Mouse (Mus musculus) MEL (cell line): ENCODE measurements around the gene Rprd2.
A peak's percentile ranks its signal among the peaks of the same experiment; 100 is the strongest.

Experiments
- CTCF ChIP-seq, 3 experiments: IDR thresholded peaks in 2 of 3; conservative IDR thresholded peaks in 1 of 3; 2 replicates each; pipeline ENCODE4 v1.5.1; 2011 to 2012; ENCODE audit warnings: low read length in 3 of 3, low read depth in 2 of 3, mild to moderate bottlenecking in 2 of 3, improper control_type of control experiment in 1 of 3, inconsistent platforms in 1 of 3, mixed read lengths in 1 of 3, moderate library complexity in 1 of 3; ENCODE audit not compliant: control insufficient read depth in 1 of 3, insufficient read depth in 1 of 3, poor library complexity in 1 of 3, severe bottlenecking in 1 of 3
- KAT2A ChIP-seq: conservative IDR thresholded peaks from 2 replicates; pipeline ENCODE4 v1.6.1; 2012; ENCODE audit warnings: low read depth, low read length, improper control_type of control experiment, inconsistent platforms
- MEF2A ChIP-seq: IDR thresholded peaks from 2 replicates; pipeline ENCODE4 v1.6.1; 2014; ENCODE audit warnings: low read depth, mild to moderate bottlenecking, inconsistent platforms, low read length, improper control_type of control experiment; ENCODE audit not compliant: poor library complexity, insufficient replicate concordance, severe bottlenecking; ENCODE audit errors: extremely low read depth
- MYB ChIP-seq: IDR thresholded peaks from 2 replicates; pipeline ENCODE4 v1.6.1; 2011; ENCODE audit warnings: mild to moderate bottlenecking, low read depth, low read length, improper control_type of control experiment
- POLR2AphosphoS2 ChIP-seq: IDR thresholded peaks from 2 replicates; pipeline ENCODE4 v1.6.1; 2011; ENCODE audit warnings: low read length, improper control_type of control experiment
- TBP ChIP-seq: IDR thresholded peaks from 2 replicates; pipeline ENCODE4 v1.8.0; 2011; ENCODE audit warnings: low read depth, low read length, improper control_type of control experiment
- USF2 ChIP-seq, 2 experiments: IDR thresholded peaks; 2 replicates each; pipeline ENCODE4 v1.6.1; 2011 to 2012; ENCODE audit warnings: improper control_type of control experiment in 2 of 2, low read length in 2 of 2, borderline replicate concordance in 1 of 2, inconsistent platforms in 1 of 2, low read depth in 1 of 2, mild to moderate bottlenecking in 1 of 2; ENCODE audit not compliant: insufficient read depth in 1 of 2

- TF ChIP-seq MYB = no peak
- TF ChIP-seq CTCF (IDR thresholded peaks at IDR 0.05 in 2 of 3, conservative IDR thresholded peaks at IDR 0.05 in 1 of 3; ENCODE audit: control insufficient read depth in 1 of 3, insufficient read depth in 1 of 3, low read depth in 2 of 3, low read length in 3 of 3, poor library complexity in 1 of 3, severe bottlenecking in 1 of 3) = peak; percentile 29 to 48 (median 40)
- TF ChIP-seq USF2 (IDR thresholded peaks at IDR 0.05; ENCODE audit: borderline replicate concordance in 1 of 2, insufficient read depth in 1 of 2, low read depth in 1 of 2, low read length in 2 of 2) = no peak
- TF ChIP-seq KAT2A = no peak
- no peak for TF ChIP-seq POLR2AphosphoS2
- TF ChIP-seq MEF2A = no peak
- TF ChIP-seq TBP = no peak
Observed at GRCm38 (mm10) chr3:95765534-95765933, 53.1 kb downstream of the Rprd2 start.
